Mouse (Mus musculus): ENCODE measurements around the gene Dnajc2. TPM values are rescaled to one million over a fixed set of nuclear protein-coding genes. Genes with fewer than 3 reads are reported as not detected.

Gene Dnajc2
- 64.2 and 68.0 TPM in 2 replicates for polyA plus RNA-seq (2014; fragmentation: Nextera tagmentation; extraction: Ambion mirVana)

DNA sequence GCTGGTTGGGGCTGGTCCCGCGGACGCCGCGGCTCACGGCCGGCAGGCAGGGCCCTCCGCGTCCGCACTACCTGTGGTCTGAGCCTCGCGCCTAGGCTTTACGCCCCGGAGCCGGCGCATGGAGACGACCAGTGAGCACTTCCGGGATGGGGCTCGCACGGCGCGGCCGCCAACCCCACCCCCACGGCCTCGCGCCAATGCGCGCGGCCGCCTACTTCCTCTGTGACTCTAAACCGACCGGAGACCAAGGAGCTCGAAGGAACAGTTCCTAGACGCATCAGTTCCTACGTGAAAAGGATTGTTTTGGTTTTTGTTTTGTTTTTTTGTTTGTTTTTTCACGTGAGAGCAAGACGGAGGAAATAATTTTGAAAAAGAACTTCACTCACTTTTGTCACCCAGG lies at the start of gene Dnajc2, which contains the start of gene Psmc2:
Gene Dnajc2 (minus strand): TSS at position 199 of the 400 bp plus-strand sequence.
Gene Psmc2 (plus strand): TSS at position 231 of the 400 bp plus-strand sequence.
- H3K27me3 ChIP-seq (ENCODE audit: control insufficient read depth, insufficient read depth, low read length), result no peaks in the 10 kb centered on the region
- H3K4me1 ChIP-seq (ENCODE audit: control insufficient read depth, insufficient read depth, low read length), result peaks cover 7% of the 10 kb centered on the region
- peak within 1 kb of the TSS; percentile 97 for H3K4me3 ChIP-seq (ENCODE audit: low read depth, low read length)
- no peaks in the 10 kb centered on the region for H3K9me3 ChIP-seq (ENCODE audit: control insufficient read depth, low read depth, low read length)
- WGBS, result under 1% methylated on average over 37 of the region's 37 CpGs
- ATAC-seq (ENCODE audit: insufficient number of reproducible peaks, insufficient read depth, low FRiP score, low read depth), result peak; percentile 94
- peaks cover 22% of the 10 kb centered on the region for H3K36me3 ChIP-seq (ENCODE audit: control insufficient read depth, insufficient read depth, low read length)
- H3K9ac ChIP-seq (replicated peaks; ENCODE audit: low read depth, low read length), result peak within 1 kb of the TSS; percentile 71
- peak within 1 kb of the TSS; percentile 77; the same call in 1 of the 2 replicates for H3K27ac ChIP-seq (ENCODE audit: low read length)
- H3K4me2 ChIP-seq (replicated peaks; ENCODE audit: low read depth, low read length), result peak within 1 kb of the TSS; percentile 91

DNA sequence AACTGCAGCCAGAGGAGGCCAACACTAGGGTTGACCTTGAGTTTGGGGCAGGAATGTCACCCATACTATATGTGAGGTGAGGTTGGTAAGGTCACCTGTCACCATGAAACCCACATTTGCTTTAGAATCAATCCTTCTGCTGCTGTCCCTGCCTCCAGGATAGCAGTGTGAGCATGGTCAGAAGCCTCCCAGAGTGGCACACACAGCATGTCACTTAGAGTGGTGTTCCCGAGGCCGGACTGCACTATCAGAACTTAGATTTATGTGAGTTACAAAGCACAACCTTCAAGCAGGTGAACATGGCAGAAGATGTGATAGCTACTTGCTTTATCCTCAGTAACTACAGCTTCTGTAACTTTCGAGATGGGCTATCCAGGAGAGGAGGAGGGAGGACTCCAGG lies 46.7 kb upstream of the Dnajc2 start:
- no peaks in the 10 kb centered on the region for H3K27me3 ChIP-seq (ENCODE audit: control insufficient read depth, insufficient read depth, low read length)
- WGBS, result 82% methylated on average over 3 of the region's 3 CpGs
- no peak overlapping the region for H3K4me3 ChIP-seq (ENCODE audit: low read depth, low read length)
- no peak overlapping the region for H3K27ac ChIP-seq (ENCODE audit: low read length)
- H3K9ac ChIP-seq (replicated peaks; ENCODE audit: low read depth, low read length), result no peak overlapping the region
- ATAC-seq (ENCODE audit: insufficient number of reproducible peaks, insufficient read depth, low FRiP score, low read depth), result no peak
- no peaks in the 10 kb centered on the region for H3K9me3 ChIP-seq (ENCODE audit: control insufficient read depth, low read depth, low read length)
- H3K4me2 ChIP-seq (replicated peaks; ENCODE audit: low read depth, low read length), result no peak overlapping the region
- no peaks in the 10 kb centered on the region for H3K36me3 ChIP-seq (ENCODE audit: control insufficient read depth, insufficient read depth, low read length)
- H3K4me1 ChIP-seq (ENCODE audit: control insufficient read depth, insufficient read depth, low read length), result no peaks in the 10 kb centered on the region

DNA sequence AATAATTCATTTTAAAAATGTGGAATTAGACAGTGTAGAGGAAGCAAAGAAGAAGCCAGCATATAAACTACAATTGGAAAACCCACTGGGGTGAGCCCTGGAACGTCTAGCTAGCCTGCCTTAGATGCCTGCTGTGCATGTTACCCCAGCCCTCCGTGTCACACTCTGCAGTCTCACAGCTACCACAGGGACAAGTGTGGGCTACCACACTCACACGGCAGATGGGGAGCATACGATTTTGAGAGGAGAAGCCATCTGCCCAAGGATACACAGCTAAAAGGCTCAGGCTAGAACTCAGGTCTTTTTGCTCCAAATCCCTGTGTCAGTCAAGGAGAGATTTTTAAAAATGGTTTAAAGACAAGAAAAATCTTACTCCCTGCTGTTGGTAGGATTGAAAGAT lies 43.8 kb upstream of the Dnajc2 start:
- Histone ChIP-seq H3K36me3 (ENCODE audit: control insufficient read depth, insufficient read depth, low read length) (no peaks in the 10 kb centered on the region), H3K27me3 (ENCODE audit: control insufficient read depth, insufficient read depth, low read length) (no peaks in the 10 kb centered on the region), H3K9me3 (ENCODE audit: control insufficient read depth, low read depth, low read length) (no peaks in the 10 kb centered on the region), H3K27ac (ENCODE audit: low read length) (no peak overlapping the region), H3K4me1 (ENCODE audit: control insufficient read depth, insufficient read depth, low read length) (no peaks in the 10 kb centered on the region), H3K4me3 (ENCODE audit: low read depth, low read length) (no peak overlapping the region), H3K4me2 (replicated peaks; ENCODE audit: low read depth, low read length) (no peak overlapping the region), H3K9ac (replicated peaks; ENCODE audit: low read depth, low read length) (no peak overlapping the region)
- ATAC-seq (ENCODE audit: insufficient number of reproducible peaks, insufficient read depth, low FRiP score, low read depth), result no peak
- WGBS, result 60% methylated on average over 4 of the region's 4 CpGs

DNA sequence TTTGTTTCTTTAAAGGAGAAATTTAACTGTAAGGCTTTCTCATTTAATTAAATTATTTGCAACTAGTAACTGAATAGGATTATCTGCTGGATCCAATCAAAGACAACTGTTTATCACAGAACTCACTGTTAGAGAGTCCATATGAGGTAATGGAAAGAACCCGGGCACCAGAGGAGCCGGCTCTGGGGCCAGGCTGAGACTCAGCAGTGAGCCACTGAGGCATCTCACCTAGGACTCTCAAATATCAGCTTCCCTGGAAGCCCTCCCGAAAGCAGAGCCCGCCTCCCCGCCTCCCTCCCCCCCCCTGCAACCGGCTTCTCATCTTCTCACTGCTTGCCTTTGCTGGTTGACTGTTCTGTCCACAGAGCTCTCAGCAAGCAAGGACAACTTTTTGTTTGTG lies 42.6 kb upstream of the Dnajc2 start:
- Histone ChIP-seq H3K4me2 (replicated peaks; ENCODE audit: low read depth, low read length) (no peak overlapping the region), H3K4me3 (ENCODE audit: low read depth, low read length) (no peak overlapping the region), H3K27ac (ENCODE audit: low read length) (no peak overlapping the region), H3K9ac (replicated peaks; ENCODE audit: low read depth, low read length) (no peak overlapping the region), H3K27me3 (ENCODE audit: control insufficient read depth, insufficient read depth, low read length) (no peaks in the 10 kb centered on the region), H3K4me1 (ENCODE audit: control insufficient read depth, insufficient read depth, low read length) (no peaks in the 10 kb centered on the region), H3K36me3 (ENCODE audit: control insufficient read depth, insufficient read depth, low read length) (no peaks in the 10 kb centered on the region), H3K9me3 (ENCODE audit: control insufficient read depth, low read depth, low read length) (no peaks in the 10 kb centered on the region)
- WGBS, result 10% methylated on average over 6 of the region's 6 CpGs
- ATAC-seq (ENCODE audit: insufficient number of reproducible peaks, insufficient read depth, low FRiP score, low read depth), result no peak

DNA sequence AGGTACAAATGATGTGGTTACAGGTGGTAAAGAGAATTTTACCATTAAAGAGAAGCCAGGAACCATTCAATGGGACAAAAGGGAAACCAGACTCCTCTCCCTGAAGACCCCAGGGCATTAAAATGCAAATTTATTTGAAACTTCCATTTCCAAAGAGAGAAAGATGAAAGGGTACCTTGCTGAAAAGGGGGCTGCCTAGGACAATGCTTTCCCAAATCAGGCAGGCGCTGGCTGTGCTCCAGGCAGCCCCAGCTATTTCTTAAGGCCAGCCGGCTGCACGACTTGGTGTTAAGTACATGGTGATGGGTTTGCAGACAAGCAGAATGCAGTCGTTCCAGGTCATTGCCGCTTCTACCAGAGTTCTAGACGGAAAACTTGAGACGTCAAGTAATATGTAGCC lies 41.3 kb upstream of the Dnajc2 start:
- no peak for ATAC-seq (ENCODE audit: insufficient number of reproducible peaks, insufficient read depth, low FRiP score, low read depth)
- 64% methylated on average over 7 of the region's 7 CpGs for WGBS
- H3K4me1 ChIP-seq (ENCODE audit: control insufficient read depth, insufficient read depth, low read length), result no peaks in the 10 kb centered on the region
- H3K27me3 ChIP-seq (ENCODE audit: control insufficient read depth, insufficient read depth, low read length), result no peaks in the 10 kb centered on the region
- no peak overlapping the region for H3K9ac ChIP-seq (replicated peaks; ENCODE audit: low read depth, low read length)
- H3K27ac ChIP-seq (ENCODE audit: low read length), result no peak overlapping the region
- no peak overlapping the region for H3K4me2 ChIP-seq (replicated peaks; ENCODE audit: low read depth, low read length)
- no peaks in the 10 kb centered on the region for H3K9me3 ChIP-seq (ENCODE audit: control insufficient read depth, low read depth, low read length)
- H3K4me3 ChIP-seq (ENCODE audit: low read depth, low read length), result no peak overlapping the region
- no peaks in the 10 kb centered on the region for H3K36me3 ChIP-seq (ENCODE audit: control insufficient read depth, insufficient read depth, low read length)

DNA sequence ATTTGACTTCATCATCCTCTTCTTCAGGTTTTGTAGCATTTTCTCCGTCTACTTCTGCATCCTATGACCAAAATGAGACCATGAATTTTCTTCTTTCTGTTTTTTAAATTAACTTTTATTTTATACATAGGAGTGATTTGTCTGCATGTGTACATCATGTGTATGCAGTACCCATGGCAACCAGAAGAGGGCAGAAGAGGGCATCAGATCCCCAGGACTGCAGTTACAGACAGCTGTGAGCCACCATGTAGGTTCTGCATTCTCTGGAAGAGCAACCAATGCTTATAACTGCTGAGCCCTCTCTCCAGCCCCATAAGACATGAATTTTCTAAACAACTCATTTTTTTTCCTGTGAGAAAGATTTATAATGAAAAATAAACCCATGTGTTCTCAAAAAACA lies 28.9 kb upstream of the Dnajc2 start:
- Histone ChIP-seq H3K27ac (ENCODE audit: low read length) (no peak overlapping the region), H3K36me3 (ENCODE audit: control insufficient read depth, insufficient read depth, low read length) (no peaks in the 10 kb centered on the region), H3K27me3 (ENCODE audit: control insufficient read depth, insufficient read depth, low read length) (no peaks in the 10 kb centered on the region), H3K4me2 (replicated peaks; ENCODE audit: low read depth, low read length) (no peak overlapping the region), H3K9ac (replicated peaks; ENCODE audit: low read depth, low read length) (no peak overlapping the region), H3K4me1 (ENCODE audit: control insufficient read depth, insufficient read depth, low read length) (no peaks in the 10 kb centered on the region), H3K4me3 (ENCODE audit: low read depth, low read length) (no peak overlapping the region), H3K9me3 (ENCODE audit: control insufficient read depth, low read depth, low read length) (no peaks in the 10 kb centered on the region)
- no peak for ATAC-seq (ENCODE audit: insufficient number of reproducible peaks, insufficient read depth, low FRiP score, low read depth)
- 49% methylated on average over 1 of the region's 1 CpGs for WGBS

DNA sequence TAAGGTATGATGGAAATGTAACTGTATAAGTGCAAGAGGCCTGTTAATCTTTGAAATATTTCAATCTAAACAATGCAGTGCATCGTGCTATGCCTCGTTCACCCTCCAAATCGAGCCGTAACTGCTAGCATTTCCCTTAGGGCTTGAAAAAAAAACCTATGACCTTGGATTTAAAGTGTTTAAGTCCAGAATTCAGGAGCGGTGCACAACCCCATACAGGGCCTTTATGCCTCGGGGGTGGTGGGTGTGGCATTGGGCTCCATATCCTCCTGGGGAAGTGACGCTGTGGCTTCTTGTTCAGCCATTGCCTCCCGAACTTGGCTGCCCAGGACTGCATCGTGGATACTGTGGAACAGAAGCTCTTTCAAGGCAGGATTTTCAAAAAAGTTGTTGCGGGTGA lies 25.9 kb upstream of the Dnajc2 start:
- WGBS, result 75% methylated on average over 10 of the region's 10 CpGs
- H3K27me3 ChIP-seq (ENCODE audit: control insufficient read depth, insufficient read depth, low read length), result no peaks in the 10 kb centered on the region
- no peak overlapping the region for H3K27ac ChIP-seq (ENCODE audit: low read length)
- no peaks in the 10 kb centered on the region for H3K4me1 ChIP-seq (ENCODE audit: control insufficient read depth, insufficient read depth, low read length)
- no peak overlapping the region for H3K4me3 ChIP-seq (ENCODE audit: low read depth, low read length)
- no peaks in the 10 kb centered on the region for H3K36me3 ChIP-seq (ENCODE audit: control insufficient read depth, insufficient read depth, low read length)
- ATAC-seq (ENCODE audit: insufficient number of reproducible peaks, insufficient read depth, low FRiP score, low read depth), result no peak
- no peaks in the 10 kb centered on the region for H3K9me3 ChIP-seq (ENCODE audit: control insufficient read depth, low read depth, low read length)
- H3K4me2 ChIP-seq (replicated peaks; ENCODE audit: low read depth, low read length), result no peak overlapping the region
- H3K9ac ChIP-seq (replicated peaks; ENCODE audit: low read depth, low read length), result no peak overlapping the region

DNA sequence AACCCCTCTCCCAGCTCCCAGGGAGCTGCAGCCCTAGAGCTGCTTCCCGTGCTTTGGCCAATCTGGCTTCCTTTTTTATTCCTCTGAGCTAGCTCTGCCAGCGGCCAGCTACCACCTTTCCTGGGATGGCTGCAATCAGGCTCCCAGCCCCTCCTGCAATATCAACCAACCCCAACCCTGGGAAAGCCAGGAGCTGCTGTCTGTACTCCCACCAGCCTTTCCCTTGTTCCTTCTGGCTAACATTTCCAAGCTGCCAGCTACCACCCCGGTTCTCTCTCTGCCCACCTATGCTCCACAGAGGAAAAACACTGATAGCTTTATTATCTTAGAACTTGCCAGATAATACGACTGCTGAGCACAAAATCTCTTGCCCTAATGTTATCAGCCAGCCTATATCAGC lies 19.8 kb upstream of the Dnajc2 start:
- H3K4me3 ChIP-seq (ENCODE audit: low read depth, low read length), result no peak overlapping the region
- no peaks in the 10 kb centered on the region for H3K4me1 ChIP-seq (ENCODE audit: control insufficient read depth, insufficient read depth, low read length)
- no peaks in the 10 kb centered on the region for H3K9me3 ChIP-seq (ENCODE audit: control insufficient read depth, low read depth, low read length)
- WGBS, result 79% methylated on average over 4 of the region's 4 CpGs
- H3K36me3 ChIP-seq (ENCODE audit: control insufficient read depth, insufficient read depth, low read length), result peaks cover 35% of the 10 kb centered on the region
- H3K9ac ChIP-seq (replicated peaks; ENCODE audit: low read depth, low read length), result no peak overlapping the region
- no peak overlapping the region for H3K4me2 ChIP-seq (replicated peaks; ENCODE audit: low read depth, low read length)
- H3K27me3 ChIP-seq (ENCODE audit: control insufficient read depth, insufficient read depth, low read length), result no peaks in the 10 kb centered on the region
- no peak for ATAC-seq (ENCODE audit: insufficient number of reproducible peaks, insufficient read depth, low FRiP score, low read depth)
- H3K27ac ChIP-seq (ENCODE audit: low read length), result no peak overlapping the region

DNA sequence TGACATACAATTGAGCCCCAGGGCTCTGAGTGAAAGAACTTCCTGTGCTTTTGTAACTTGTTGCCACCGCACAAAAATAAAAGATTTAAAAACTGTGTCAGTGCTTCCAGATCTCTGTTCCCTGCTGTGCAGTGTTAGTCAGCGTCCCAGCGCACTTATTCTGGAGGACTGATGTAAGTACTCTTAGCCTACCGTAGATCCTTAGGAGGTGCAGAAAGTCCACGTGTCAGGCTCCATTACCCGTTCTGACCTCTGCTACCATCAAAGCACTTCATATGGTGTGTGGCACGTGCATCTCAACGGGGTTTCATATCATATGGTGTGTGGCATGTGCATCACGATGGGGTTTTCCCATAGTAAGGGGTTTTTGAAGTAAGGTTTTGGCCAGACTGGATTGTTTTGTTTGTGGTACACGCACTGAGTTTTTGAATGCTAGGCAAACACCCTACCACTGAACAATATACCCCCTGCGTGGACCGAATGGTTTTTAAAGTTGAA lies 18.7 kb upstream of the Dnajc2 start:
- H3K36me3 ChIP-seq (ENCODE audit: control insufficient read depth, insufficient read depth, low read length), result peaks cover 41% of the 10 kb centered on the region

More for the DNA sequence above, 18.7 kb upstream of the Dnajc2 start:
- Histone ChIP-seq H3K4me1 (ENCODE audit: control insufficient read depth, insufficient read depth, low read length) (no peaks in the 10 kb centered on the region), H3K9ac (replicated peaks; ENCODE audit: low read depth, low read length) (no peak overlapping the region), H3K9me3 (ENCODE audit: control insufficient read depth, low read depth, low read length) (no peaks in the 10 kb centered on the region), H3K4me2 (replicated peaks; ENCODE audit: low read depth, low read length) (no peak overlapping the region), H3K4me3 (ENCODE audit: low read depth, low read length) (no peak overlapping the region), H3K27ac (ENCODE audit: low read length) (no peak overlapping the region), H3K27me3 (ENCODE audit: control insufficient read depth, insufficient read depth, low read length) (no peaks in the 10 kb centered on the region)
- WGBS, result 94% methylated on average over 12 of the region's 12 CpGs
- ATAC-seq (ENCODE audit: insufficient number of reproducible peaks, insufficient read depth, low FRiP score, low read depth), result no peak

Data from stomach, embryonic 14.5 days (tissue).